Mouse (Mus musculus): ENCODE results near the gene Lsg1.

GRCm38 (mm10) chr16:30511563-30512340 is 75.6 kb downstream of the Lsg1 start:
- TF ChIP-seq CTCF (IDR thresholded peaks at IDR 0.05; ENCODE audit: insufficient read depth, low read length) (no peak), POLR2A (IDR thresholded peaks at IDR 0.05; ENCODE audit: borderline replicate concordance, extremely low read depth, low read depth, low read length) (no peak)

All from lung, adult 2 months (tissue).